Mouse (Mus musculus) adipose tissue, adult 10 weeks (tissue): ENCODE data around the gene Dkk2. TPM values are rescaled to one million over a fixed set of nuclear protein-coding genes. Genes with fewer than 3 reads are reported as not detected.

Experiments
- polyA plus RNA-seq: library from polyadenylated mRNA; stranded (reverse); fragments of 350-450 nt; fragmentation: Illumina TruSeq; extraction: RNeasy Lipid Tissue Mini Kit (QIAGEN cat#74804); gene quantifications from one replicate; pipeline ENCODE4 v1.2.3, GENCODE M21; 2014; ENCODE audit warnings: low read depth, low replicate concordance

Gene Dkk2
- 1.1 TPM for polyA plus RNA-seq

DNA sequence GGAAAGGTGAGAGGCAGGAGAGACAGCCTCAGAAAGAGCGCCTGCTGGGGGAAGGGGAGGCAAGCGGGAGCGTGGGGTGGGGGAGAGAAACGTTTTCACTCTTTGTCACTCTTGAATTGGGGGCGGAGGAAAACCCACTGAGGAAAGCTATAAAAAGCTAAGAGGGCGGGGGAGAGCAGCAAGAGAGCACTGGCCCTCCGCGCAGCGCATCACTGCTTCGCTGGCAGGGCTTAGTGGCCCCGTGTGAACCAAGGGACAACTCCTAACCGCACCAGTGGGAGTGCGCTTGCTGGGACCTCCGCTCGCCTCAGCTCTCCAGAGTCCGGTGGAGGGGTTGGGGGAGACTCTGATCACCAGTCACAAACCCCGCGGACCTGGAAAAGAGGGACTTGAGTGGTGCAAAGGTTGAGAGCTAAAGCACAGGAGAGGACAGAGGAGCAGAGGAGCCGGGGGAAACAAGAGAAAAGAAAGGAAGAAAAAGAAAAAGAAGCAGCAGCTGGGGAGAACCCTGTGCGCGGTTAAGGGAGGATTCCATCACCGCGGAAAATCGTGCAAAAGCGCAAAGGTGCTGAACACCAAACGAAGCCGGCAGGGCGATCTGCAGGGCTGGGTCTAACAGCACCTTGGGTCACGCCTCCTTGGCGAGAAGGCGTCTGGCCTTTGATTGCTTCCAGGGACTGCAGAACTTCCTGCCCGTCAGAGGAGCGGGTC, at the start of gene Dkk2:
Gene Dkk2, plus strand, starts transcription at position 181 of the 711 bp plus-strand sequence.

